Mouse (Mus musculus) myocyte (in vitro differentiated cells): ENCODE data around the gene Cpne1.
A peak's percentile ranks its signal among the peaks of the same experiment; 100 is the strongest.

Experiments used
- CEBPB ChIP-seq: IDR thresholded peaks from 2 replicates; pipeline ENCODE4 v1.6.1; 2011; ENCODE audit warnings: mild to moderate bottlenecking, moderate library complexity; ENCODE audit not compliant: poor library complexity, insufficient read depth, severe bottlenecking
- E2F4 ChIP-seq: IDR thresholded peaks from one replicate; pipeline ENCODE4 v1.6.1; 2011; ENCODE audit warnings: mild to moderate bottlenecking, control low read depth, moderate library complexity; ENCODE audit not compliant: insufficient read depth
- MAX ChIP-seq: IDR thresholded peaks from one replicate; pipeline ENCODE4 v1.6.1; 2011; ENCODE audit warnings: low read depth, mild to moderate bottlenecking, control low read depth
- MYOD1 ChIP-seq, 3 experiments: IDR thresholded peaks; one replicate each; pipeline ENCODE4 v1.6.1; 2011; ENCODE audit warnings: control low read depth in 2 of 3, low read depth in 2 of 3, mild to moderate bottlenecking in 2 of 3, moderate library complexity in 1 of 3; ENCODE audit not compliant: insufficient read length in 2 of 3, control insufficient read depth in 1 of 3
- MYOG ChIP-seq, 3 experiments: IDR thresholded peaks; one replicate each; pipeline ENCODE4 v1.6.1; 2011; ENCODE audit warnings: control low read depth in 2 of 3, low read depth in 2 of 3, mild to moderate bottlenecking in 2 of 3; ENCODE audit not compliant: insufficient read length in 2 of 3, control insufficient read depth in 1 of 3, insufficient read depth in 1 of 3
- POLR2A ChIP-seq: IDR thresholded peaks from one replicate; pipeline ENCODE4 v1.6.1; 2011; ENCODE audit warnings: low read depth, mild to moderate bottlenecking, control low read depth, moderate library complexity; ENCODE audit not compliant: insufficient read length
- POLR2AphosphoS2 ChIP-seq: IDR thresholded peaks from one replicate; pipeline ENCODE4 v1.6.1; 2011; ENCODE audit warnings: low read depth, control low read depth; ENCODE audit not compliant: insufficient read length
- REST ChIP-seq: IDR thresholded peaks from one replicate; pipeline ENCODE4 v1.6.1; 2011; ENCODE audit warnings: mild to moderate bottlenecking, control low read depth, moderate library complexity; ENCODE audit not compliant: insufficient read depth, insufficient read length
- SRF ChIP-seq: IDR thresholded peaks from one replicate; pipeline ENCODE4 v1.6.1; 2011; ENCODE audit warnings: low read depth; ENCODE audit not compliant: control insufficient read depth, insufficient read length
- USF1 ChIP-seq: IDR thresholded peaks from one replicate; pipeline ENCODE4 v1.6.1; 2011; ENCODE audit warnings: low read depth, mild to moderate bottlenecking, control low read depth, moderate library complexity

DNA sequence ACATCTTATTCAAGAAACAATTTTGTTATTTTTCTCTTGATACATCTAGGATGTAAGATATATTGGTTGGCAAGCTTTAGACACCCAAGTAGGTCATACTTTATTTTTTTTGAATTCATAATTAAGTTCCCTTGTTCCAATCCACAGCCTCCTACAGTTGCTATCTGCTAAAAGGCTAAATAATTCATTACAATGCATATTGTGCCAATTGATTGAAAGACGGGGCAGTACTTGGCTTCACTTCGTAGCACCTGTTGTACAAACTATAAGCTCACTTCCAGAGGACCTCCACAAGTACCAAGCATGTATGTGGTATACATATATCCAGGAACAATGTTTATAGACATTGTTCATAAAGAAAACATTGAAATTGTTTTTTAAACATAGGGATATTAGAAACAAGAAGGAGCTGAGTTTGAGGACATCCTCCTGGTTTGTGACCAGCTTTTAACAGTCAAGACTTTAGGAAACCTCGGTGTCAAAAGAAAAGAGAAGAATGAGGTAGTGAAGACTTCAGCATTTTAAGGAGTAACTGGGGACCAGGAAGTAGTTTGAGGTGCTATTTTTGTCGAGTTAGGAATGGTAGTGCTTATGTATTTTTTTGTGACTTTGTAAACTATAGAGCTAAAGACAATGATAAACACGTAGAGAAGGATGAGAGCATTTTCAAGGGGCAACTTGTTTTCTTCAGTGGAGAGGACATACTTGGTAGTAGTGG is 34.7 kb upstream of the Cpne1 start:
- TF ChIP-seq USF1, result no peak
- TF ChIP-seq POLR2A, result no peak
- no peak for TF ChIP-seq REST
- TF ChIP-seq MAX, result no peak
- TF ChIP-seq MYOD1 (IDR thresholded peaks at IDR 0.05; ENCODE audit: control insufficient read depth in 1 of 3, insufficient read length in 2 of 3, low read depth in 2 of 3), result no peak
- no peak for TF ChIP-seq E2F4
- no peak for TF ChIP-seq MYOG (IDR thresholded peaks at IDR 0.05; ENCODE audit: control insufficient read depth in 1 of 3, insufficient read depth in 1 of 3, insufficient read length in 2 of 3, low read depth in 2 of 3)
- TF ChIP-seq POLR2AphosphoS2, result peak; percentile 63
- TF ChIP-seq SRF, result no peak
- TF ChIP-seq CEBPB, result no peak
